Comparison of ENCODE assay signal across 18 mouse cellular contexts in genomic region chr12:111618266-111618665, GRCm38 (mm10).
"Had no signal": no experiment of that assay in that cellular context is flagged by ENCODE, and none has a peak within 500 bp of the region (broad histone marks: within the 10 kb centered on the region; RNA-seq: fewer than 3 reads in every experiment).

No protein-coding gene starts in this region.

- DNase-seq: kidney, postnatal 14 days; kidney, postnatal 4 days; left cerebral cortex, postnatal 4 days; liver, postnatal 0 days; lung, embryonic 14.5 days; right cerebral cortex, adult 18-20 months; right cerebral cortex, postnatal 14 days; right cerebral cortex, postnatal 4 days; thymus, postnatal 25 days had no signal

- H3K9ac ChIP-seq: limb, embryonic 15.5 days; liver, embryonic 14.5 days; liver, postnatal 0 days; lung, embryonic 14.5 days; midbrain, embryonic 12.5 days; midbrain, embryonic 15.5 days; neural tube, embryonic 12.5 days; neural tube, embryonic 15.5 days had no signal

- H3K4me2 ChIP-seq: limb, embryonic 15.5 days; liver, embryonic 11.5 days; lung, embryonic 14.5 days; midbrain, embryonic 12.5 days; midbrain, embryonic 15.5 days; neural tube, embryonic 12.5 days; neural tube, embryonic 15.5 days had no signal

- ATAC-seq: liver, postnatal 0 days; lung, postnatal 0 days; midbrain, embryonic 15.5 days had no signal

- H3K9me3 ChIP-seq: limb, embryonic 15.5 days; midbrain, embryonic 12.5 days; midbrain, embryonic 15.5 days; neural tube, embryonic 12.5 days; neural tube, embryonic 15.5 days had no signal

- H3K4me3 ChIP-seq: limb, embryonic 15.5 days; midbrain, embryonic 12.5 days; midbrain, embryonic 15.5 days; neural tube, embryonic 12.5 days; neural tube, embryonic 15.5 days had no signal

- H3K27ac ChIP-seq: limb, embryonic 15.5 days; liver, embryonic 14.5 days; macrophage; midbrain, embryonic 12.5 days; midbrain, embryonic 15.5 days; neural tube, embryonic 12.5 days; neural tube, embryonic 15.5 days had no signal

- H3K27me3 ChIP-seq: limb, embryonic 15.5 days; midbrain, embryonic 12.5 days; midbrain, embryonic 15.5 days; neural tube, embryonic 12.5 days; neural tube, embryonic 15.5 days had no signal

- H3K4me1 ChIP-seq: midbrain, embryonic 12.5 days; midbrain, embryonic 15.5 days; neural tube, embryonic 12.5 days; neural tube, embryonic 15.5 days had no signal
